Mouse (Mus musculus): ENCODE measurements around the gene Kptn. TPM values are rescaled to one million over a fixed set of nuclear protein-coding genes. Genes with fewer than 3 reads are reported as not detected.

The Kptn gene
- 22.1 and 26.5 TPM in 2 replicates for polyA plus RNA-seq (2012; rRNA removed)

DNA sequence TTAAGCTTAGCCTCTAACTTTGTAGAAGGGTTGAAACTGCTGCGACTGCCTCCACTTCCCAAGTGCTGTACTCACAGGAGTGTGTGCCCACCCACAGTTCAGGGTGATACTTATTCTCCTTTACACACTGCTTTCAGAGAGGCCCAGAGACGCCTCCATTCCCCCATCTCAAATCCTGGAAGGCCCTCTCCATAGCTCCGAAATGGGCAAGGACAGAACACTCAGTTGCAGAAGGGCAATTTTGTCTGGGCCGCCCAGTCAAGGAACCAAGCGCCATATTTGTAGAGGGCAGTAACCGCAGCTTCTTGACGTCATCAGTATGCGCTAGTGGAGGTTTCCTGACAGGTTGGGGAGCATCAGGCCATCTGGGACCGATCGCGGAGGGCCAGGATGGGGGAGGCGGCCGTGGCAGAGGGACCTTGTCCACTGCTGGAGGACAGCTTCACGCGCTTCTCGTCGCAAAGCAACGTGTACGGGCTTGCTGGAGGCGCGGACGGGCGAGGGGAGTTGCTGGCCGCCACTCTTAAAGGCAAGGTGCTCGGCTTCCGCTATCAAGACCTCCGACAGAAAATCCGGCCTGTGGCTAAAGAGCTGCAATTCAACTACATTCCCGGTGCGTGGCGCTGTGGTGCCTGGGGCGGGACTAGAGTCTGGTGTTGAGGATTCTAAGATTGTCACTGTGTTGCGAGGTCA lies at the start of gene Kptn:
Kptn (plus strand) TSS at position 327 of the 693 bp plus-strand sequence.

DNA sequence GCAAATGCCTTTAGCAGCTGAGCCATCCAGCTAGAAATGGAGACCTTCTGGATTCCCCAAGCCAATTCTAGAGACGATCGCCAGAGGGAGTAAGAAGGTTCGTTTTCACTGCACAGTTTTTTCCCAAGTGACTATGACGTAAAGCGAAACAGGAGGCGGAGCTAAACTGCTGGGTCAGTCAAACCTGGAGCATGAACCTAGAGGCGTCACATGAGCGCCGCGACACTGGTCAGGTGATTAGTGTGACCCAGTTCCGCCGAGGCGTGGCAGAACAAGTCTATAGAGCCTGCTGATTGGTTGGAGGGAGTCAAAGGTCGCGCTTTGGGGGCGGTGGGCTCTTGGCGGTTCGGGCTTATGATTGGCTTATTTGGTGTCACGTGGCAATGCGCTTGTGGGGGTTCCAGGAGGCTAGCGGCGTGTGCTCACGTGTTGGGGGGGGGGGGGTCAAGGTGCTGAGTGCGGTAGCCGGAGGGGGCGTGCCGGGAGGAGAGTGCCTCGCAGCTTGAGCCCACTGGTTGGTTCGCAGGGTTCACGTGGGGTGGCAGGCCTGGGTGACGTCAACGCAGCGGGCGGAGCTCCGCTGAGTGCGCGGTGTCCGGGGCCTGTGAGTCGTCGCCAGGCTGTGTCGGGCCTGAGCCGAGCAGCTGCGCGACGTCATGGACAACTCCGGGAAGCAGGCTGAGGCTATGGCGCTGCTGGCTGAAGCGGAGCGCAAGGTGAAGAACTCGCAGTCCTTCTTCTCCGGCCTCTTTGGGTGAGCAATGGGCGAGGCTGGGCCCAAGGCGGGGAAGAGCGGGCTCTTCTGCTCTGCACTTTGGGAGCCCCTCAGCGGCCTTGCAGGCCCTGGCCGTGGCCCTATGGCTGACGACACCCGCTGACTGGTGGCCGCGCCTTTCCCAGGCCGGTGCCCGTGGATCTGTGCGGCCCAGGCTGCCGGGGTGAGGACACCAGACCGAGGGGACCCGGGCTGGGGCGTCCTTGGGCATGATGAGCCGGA lies 21.4 kb upstream of the Kptn start, which contains the start of gene Napa:
Napa (plus strand) TSS at position 438 of the 997 bp plus-strand sequence.

DNA sequence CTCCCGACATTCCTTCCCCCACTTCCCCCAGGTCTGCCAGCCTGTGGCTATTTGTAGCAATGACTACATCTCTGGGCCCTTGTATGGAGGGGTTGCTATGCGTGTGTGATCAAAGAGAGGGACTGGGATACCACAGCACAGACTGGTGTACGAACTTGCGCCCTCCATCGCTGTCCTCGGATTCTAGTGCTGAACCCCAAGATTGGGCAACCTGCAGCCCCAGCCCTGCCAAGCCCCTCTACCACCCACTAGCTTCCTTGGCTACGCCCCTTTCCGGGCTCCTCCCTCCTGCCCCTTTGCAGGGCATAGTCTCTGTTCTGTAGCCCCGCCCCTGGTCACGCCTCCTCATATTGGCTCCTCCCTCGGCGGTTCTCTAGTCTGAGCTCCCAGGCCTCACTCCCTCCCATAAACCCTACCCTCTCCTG lies 9.7 kb downstream of the Kptn start, which contains the start of gene Slc8a2:
Slc8a2 (plus strand) TSS at position 406 of the 425 bp plus-strand sequence.

DNA sequence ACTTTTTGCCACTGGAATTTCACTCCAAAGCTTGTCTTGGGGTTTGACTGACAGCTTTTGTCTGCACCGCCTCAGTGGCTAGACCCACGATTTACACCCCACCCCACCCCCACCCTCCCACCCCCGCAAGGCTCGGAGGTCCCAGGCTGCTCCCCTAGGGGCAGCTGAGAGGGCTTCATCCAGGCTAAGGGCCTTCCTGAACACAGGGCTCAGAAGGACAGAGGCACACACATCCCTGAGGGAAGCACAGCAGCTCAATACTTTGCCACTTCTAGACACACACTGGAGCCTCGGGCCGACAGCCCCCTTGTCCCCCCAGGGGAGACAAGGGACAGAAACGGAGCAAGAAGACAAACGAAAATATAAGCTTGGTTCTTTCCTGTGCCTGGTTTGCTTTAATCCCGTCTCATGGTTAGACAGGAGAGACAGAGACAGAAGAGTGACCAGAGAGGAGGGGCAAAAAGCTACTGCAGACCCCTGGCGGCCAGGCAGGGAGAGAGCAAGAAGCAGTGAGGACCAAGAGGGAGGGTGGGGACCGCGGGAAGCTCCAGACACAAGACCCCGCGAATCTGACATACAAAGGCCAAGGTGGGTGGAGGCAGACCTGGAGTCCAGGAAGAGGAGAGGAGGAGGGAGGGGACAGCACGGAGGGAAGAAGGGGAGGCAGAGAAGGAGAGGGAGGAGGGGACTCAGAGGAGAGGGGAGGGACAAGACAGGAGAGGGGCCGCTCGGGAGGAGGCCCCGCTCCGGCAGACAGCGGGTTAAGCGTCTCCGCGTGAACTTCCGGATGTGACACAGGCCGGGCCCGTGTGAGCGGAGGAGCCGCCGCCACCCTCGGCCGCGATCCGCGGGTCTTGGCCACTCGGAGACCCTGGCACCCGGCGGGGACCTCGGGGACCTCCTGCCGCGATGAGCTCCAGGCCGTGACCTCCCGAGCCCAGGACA lies 55.2 kb downstream of the Kptn start, which contains the start of gene Meis3:
Meis3 (plus strand) TSS at position 494 of the 945 bp plus-strand sequence.

Other genes starting within 250 kb of the Kptn start
- gene Crx, start 239.9 kb upstream of the Kptn start, polyA plus RNA-seq (2012; rRNA removed): 0.17 and 0.24 TPM in 2 replicates
- gene Crxos, start 237.3 kb upstream of the Kptn start, polyA plus RNA-seq (2012; rRNA removed): 0.11 and 0.26 TPM in 2 replicates
- gene Selenow, start 197.5 kb upstream of the Kptn start, polyA plus RNA-seq (2012; rRNA removed): 543 and 655 TPM in 2 replicates
- 144 and 263 TPM in 2 replicates for gene Nop53, start 173.8 kb upstream of the Kptn start, polyA plus RNA-seq (2012; rRNA removed)
- gene Ehd2, start 152.3 kb upstream of the Kptn start, polyA plus RNA-seq (2012; rRNA removed): 6.6 and 9.8 TPM in 2 replicates
- 14.4 and 18.2 TPM in 2 replicates for gene Bicra, start 72.0 kb upstream of the Kptn start, polyA plus RNA-seq (2012; rRNA removed)
- 0.02 and 0.06 TPM in 2 replicates for gene Zfp541, start 58.1 kb upstream of the Kptn start, polyA plus RNA-seq (2012; rRNA removed)
- gene Napa, start 21.4 kb upstream of the Kptn start, polyA plus RNA-seq (2012; rRNA removed): 89.3 and 171 TPM in 2 replicates
- 9.7 and 12.6 TPM in 2 replicates for gene Slc8a2, start 9.9 kb downstream of the Kptn start, polyA plus RNA-seq (2012; rRNA removed)
- gene Meis3, start 55.2 kb downstream of the Kptn start, polyA plus RNA-seq (2012; rRNA removed): 80.4 and 100 TPM in 2 replicates
- gene Dhx34, start 102.1 kb downstream of the Kptn start, polyA plus RNA-seq (2012; rRNA removed): 14.1 and 16.5 TPM in 2 replicates
- 0.07 and 0.13 TPM in 2 replicates for gene C5ar2, start 124.3 kb downstream of the Kptn start, polyA plus RNA-seq (2012; rRNA removed)
- 0.98 and 3.1 TPM in 2 replicates for gene C5ar1, start 139.6 kb downstream of the Kptn start, polyA plus RNA-seq (2012; rRNA removed)
- 20.1 and 23.7 TPM in 2 replicates for gene Inafm1, start 153.7 kb downstream of the Kptn start, polyA plus RNA-seq (2012; rRNA removed)
- 79.2 and 222 TPM in 2 replicates for gene Ccdc9, start 166.9 kb downstream of the Kptn start, polyA plus RNA-seq (2012; rRNA removed)
- 9.5 and 14.2 TPM in 2 replicates for gene Bbc3, start 188.5 kb downstream of the Kptn start, polyA plus RNA-seq (2012; rRNA removed)